Mouse (Mus musculus) skeletal muscle tissue, adult 2 months (tissue): ENCODE data around the gene Ap3m1.
A peak's percentile ranks its signal among the peaks of the same experiment; 100 is the strongest.

Source experiments
- DNase-seq: peaks from one replicate; pipeline ENCODE4 v3.0.0-alpha.2; 2012; ENCODE audit warnings: low read depth, low spot score

Ap3m1 gene

DNA sequence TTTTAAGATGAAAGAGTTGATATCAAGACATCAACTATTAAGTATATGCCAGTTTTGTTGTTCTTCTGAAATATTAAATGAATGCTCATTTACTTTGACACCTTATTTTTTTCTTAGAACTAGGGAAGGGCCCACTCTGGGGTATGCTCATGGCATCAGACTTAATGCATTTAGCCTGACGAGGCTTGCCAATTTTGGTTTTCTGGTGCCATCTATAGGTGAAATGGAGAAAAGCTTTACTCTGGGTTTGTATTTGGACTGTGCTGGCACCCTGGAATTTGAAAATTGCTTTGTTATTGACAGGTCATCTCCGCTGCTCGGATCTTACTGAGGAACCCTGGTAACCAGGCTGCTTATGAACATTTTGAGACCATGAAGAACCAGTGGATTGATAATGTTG is 33.3 kb downstream of the Ap3m1 start:
- DNase-seq: no peak

DNA sequence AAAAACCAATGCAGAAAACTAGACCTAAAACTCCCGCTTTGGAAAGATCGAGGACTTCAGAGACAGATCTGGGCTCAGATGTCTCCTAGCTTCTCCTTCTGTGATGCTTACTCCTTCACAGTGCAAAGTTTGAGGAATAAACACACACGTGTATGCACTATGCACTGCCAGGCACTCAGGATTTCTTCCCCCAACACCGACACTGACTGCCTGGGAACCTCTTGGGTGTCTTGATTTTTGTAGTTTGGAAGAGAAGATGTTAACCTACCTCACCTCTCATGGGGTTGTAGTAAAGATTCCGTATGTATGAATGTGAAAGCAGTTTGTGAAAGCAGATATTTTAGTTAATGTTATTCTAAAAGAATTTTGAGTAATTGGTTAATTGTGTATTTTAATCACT is 34.4 kb downstream of the Ap3m1 start:
- DNase-seq: no peak

DNA sequence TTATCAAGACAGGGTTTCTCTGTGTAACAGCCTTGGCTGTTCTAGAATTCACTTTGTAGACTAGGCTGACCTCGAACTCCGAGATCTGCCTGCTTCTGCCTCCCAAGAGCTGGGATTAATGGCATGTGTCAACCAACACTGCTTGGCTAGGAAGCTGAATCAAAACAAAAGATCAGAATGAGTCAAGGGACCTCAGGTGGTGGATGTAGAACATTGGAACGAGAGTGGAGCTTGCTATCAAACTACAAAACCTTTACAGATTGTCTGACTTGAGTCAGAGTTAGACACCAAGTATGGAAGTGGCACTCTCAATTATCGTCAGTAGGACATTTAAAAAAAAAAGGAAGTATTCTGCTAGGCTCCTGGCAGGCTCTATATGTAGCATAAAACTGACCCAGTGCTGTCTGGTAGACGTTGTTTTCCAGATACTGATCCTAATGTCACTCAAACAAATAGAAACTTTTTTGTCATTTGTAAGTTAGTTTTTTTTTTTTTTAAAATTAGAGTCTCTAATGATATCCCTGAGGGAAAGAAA is 38.4 kb downstream of the Ap3m1 start:
- DNase-seq: no peak

DNA sequence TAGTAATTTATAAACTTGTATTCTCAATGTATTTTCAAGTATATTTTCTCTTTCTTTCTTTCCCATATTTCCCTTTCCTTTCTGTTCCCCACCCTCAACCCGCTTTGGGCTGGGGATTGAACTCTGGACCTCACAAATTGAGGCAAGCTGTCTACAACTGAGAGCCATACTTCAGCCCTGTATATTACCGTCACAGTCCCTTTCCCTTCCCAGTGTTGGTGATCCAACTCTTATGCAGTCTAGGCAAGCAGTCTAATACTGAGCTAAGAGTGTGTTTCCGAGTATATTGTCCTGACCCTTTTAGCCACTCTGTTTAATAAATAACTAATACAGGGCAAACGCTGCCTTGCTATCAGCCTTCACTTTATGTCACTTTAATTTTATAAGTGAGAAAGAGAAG is 52.7 kb downstream of the Ap3m1 start:
- DNase-seq: no peak

DNA sequence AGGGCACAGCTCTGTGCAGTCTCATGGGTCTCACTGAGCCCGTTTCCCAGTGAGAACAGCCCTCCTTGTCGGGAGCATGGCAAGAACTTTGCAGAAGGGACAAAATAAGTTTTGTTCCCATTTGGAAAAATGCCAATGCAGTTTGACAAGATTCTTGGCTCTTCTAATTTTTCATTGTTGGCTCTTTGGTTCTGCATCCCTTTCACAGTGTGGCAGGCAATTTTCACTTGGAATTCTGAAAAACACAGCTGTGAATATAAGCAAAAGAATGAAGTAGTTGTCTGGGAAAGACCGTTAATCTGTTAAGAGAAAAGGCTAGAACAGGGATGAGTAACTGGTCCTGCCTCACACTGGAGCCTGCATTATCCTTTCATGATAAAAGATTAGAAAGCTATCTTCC is 54.8 kb downstream of the Ap3m1 start:
- no peak for DNase-seq

DNA sequence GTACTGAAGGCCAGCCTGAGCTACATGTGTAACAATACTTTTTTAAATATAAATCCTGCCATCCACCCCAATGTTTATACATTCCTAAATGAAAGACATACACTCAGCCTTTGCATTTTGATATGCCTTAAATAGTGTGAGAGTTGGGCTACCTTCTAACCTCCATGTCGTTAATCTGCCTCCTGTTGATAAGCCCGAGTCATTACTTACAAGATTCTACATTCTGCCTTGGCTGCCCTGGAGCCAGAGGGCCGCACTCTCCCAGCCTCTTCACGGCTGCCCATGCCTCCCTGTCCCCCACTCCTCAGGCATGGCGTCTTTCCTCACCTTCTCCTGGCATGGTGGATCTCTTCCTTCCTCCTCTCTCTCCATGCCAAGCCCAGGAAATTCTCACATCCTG is 55.9 kb downstream of the Ap3m1 start:
- DNase-seq: no peak

DNA sequence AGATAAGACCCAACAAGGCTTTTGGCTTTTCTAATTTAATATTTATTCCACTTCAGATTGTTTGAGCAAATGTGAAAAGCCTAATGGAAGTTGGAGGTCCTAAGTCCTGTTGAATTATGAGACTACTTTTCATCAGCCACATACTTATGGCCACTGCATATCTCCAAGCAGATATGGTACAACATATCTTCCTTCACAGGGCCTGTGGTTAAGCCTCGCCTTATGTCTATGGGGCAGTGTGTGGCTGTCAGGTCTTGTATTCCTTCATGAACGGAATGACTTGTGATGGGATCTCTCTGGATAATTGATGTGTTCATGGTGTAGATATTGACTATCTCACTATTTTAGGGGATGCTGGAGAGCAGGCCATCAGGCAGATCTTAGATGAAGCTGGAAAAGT is 56.8 kb downstream of the Ap3m1 start:
- DNase-seq: no peak

DNA sequence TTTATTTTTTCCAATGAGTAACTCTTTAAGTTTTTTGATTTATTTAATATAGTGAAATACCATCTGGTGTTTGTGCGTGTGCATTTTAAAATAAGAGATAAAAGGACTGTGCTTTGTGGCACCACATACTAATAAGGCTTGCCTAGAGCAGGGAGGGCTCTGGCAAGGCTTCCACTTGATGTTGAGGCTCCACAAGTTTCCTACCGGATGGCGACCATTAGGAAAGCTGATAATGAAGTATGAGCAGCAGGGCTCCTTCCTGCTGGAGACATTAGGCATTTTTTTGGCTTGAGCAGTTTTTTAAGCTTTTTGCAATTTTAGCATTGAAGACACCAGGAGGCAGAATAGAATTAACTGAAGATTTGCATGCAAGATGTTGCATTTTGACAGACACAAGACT is 57.8 kb downstream of the Ap3m1 start:
- no peak for DNase-seq

DNA sequence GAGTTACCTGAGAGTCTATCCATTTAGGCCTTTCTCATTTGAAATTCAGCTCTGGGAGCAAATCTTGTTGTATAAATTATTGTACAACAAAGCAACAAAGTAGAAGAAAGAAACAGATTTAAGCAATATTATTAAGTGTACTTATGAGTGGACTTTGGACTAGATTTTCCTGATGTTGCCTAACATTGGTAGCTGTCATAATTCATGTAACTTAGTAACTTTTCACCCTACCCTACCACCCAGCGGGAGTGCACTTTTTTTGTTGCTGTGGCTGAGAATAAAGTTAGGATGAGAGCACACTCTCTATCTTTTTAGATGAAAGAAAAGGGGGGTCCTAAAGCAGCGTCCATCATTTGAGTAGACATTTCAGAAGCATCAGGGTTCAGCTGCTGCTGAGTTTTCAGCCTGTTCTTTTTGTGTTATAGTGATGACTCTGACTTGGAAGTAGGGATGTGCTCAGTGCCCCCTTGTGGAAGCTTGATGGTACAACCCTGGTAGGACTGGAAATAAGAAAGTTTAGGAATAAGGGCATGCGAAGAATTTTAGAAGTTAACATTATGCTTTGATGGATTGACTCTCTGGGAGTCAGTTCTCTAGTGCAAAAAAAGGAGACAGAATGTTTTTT is 59.1 kb downstream of the Ap3m1 start:
- DNase-seq: peak; percentile 34

DNA sequence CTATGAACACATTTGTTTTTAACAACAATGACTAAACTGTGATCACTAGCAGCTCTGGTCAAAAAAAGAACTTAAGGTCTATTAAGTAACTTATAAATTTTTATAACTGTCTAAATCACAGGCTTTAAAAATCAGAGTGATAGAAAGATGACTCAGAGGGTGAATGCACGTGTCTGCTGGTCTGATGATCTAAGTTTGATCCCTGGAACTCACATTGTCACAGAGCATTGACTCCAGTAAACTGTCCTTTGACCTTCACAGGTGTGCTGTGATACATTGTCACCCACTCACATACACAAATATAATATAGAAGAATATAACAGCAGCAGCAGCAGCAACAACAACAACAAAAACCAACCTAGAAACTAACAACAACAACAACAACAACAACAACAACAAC is 60.8 kb downstream of the Ap3m1 start:
- no peak for DNase-seq

DNA sequence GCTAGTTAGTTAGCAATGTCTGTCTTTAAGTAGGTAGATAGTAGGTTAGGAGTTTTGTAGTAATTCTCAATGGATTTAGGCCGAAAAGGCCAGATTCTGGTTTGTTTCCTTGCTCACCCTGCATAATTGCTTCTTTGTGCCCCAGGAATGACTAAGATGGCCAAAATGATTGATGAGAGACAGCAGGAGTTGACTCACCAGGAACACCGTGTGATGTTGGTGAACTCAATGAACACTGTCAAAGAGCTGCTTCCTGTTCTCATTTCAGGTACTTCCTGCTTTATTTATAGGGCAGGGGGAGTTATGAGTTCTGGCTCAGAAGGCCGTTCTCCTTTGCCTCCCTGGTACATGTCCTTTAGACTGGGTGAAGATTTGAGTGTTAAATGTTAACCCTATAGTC is 66.8 kb downstream of the Ap3m1 start:
- DNase-seq: no peak

DNA sequence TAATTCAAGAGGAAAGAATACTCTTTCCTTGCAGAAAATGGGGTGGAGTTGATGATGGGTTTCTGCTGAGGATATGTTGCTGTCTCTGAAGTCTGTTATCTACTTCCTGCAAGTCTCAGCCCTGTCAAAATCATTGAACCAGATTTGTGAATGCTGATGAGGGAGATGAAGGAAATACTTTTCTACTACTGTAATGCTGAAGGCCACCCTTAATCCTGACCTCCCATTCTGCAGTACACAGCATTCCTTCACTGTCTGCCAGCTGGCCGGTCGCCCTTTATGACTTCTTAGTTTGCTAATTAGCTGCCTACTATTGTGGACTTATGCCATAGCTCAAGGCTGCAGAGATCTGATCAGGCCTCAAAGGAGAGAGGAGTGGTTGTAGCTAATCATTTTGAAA is 68.5 kb downstream of the Ap3m1 start:
- peak; percentile 29 for DNase-seq
